Comparison of ENCODE assay signal across 16 mouse cellular contexts in genomic region chr13:108229634-108230330, GRCm38 (mm10). TPM values are rescaled to one million over a fixed set of nuclear protein-coding genes. Genes with fewer than 3 reads are reported as not detected.
DNase-seq lines count a peak whose midpoint lies in the region; ATAC-seq and TF ChIP-seq lines count a peak whose summit lies in the region.
"Had no signal": no experiment of that assay in that cellular context is flagged by ENCODE, and none has a peak within 500 bp of the region (broad histone marks: within the 10 kb centered on the region; RNA-seq: fewer than 3 reads in every experiment).

No protein-coding gene starts in this region.

- peak; percentile 60 for DNase-seq in lung, embryonic 14.5 days
- DNase-seq in lung, adult 2 months, result no peak
- DNase-seq in kidney, postnatal 10 days, result peak; percentile 61
- peak; percentile 16 for DNase-seq in lung, postnatal 10 days
- no peak for DNase-seq in embryo, embryonic 10.5 days (ENCODE audit: low spot score)
- DNase-seq in embryo, embryonic 11 days, result no peak
- DNase-seq in adrenal gland, adult 8-10 months, result no peak
- no peak for DNase-seq in right cerebral cortex, postnatal 14 days
- DNase-seq: B cell, adult 2 months; cerebellum, postnatal 36 days; layer of hippocampus, postnatal 36 days; left cerebral cortex, postnatal 4 days had no signal

- H3K9me3 ChIP-seq in lung, embryonic 14.5 days (ENCODE audit: low read depth, low read length), result no peaks in the 10 kb centered on the region
- H3K9me3 ChIP-seq: embryonic facial prominence, embryonic 13.5 days; heart, embryonic 13.5 days; liver, embryonic 15.5 days; midbrain, embryonic 10.5 days had no signal

- H3K9ac ChIP-seq in lung, embryonic 14.5 days, result no peak overlapping the region
- H3K9ac ChIP-seq: embryonic facial prominence, embryonic 13.5 days; heart, embryonic 13.5 days; liver, embryonic 15.5 days had no signal

- H3K27ac ChIP-seq in lung, embryonic 14.5 days (ENCODE audit: low read depth), result no peak overlapping the region
- H3K27ac ChIP-seq: embryonic facial prominence, embryonic 13.5 days; heart, embryonic 13.5 days; liver, embryonic 15.5 days; midbrain, embryonic 10.5 days had no signal

- H3K4me2 ChIP-seq in lung, embryonic 14.5 days, result no peak overlapping the region
- H3K4me2 ChIP-seq: embryonic facial prominence, embryonic 13.5 days; heart, embryonic 13.5 days; liver, embryonic 15.5 days had no signal

- no peak for TF ChIP-seq POLR2A in lung, adult 2 months (IDR thresholded peaks at IDR 0.05; ENCODE audit: borderline replicate concordance, extremely low read depth, low read depth, low read length)

- no peaks in the 10 kb centered on the region for H3K36me3 ChIP-seq in lung, embryonic 14.5 days (ENCODE audit: insufficient read depth)
- H3K36me3 ChIP-seq: embryonic facial prominence, embryonic 13.5 days; heart, embryonic 13.5 days; liver, embryonic 15.5 days; midbrain, embryonic 10.5 days had no signal

- no peaks in the 10 kb centered on the region for H3K27me3 ChIP-seq in lung, embryonic 14.5 days (ENCODE audit: insufficient read depth, low read length)
- H3K27me3 ChIP-seq: embryonic facial prominence, embryonic 13.5 days; liver, embryonic 15.5 days had no signal

- WGBS in lung, embryonic 14.5 days, result 74% methylated on average over 6 of the region's 6 CpGs
- WGBS in lung, adult 2 months, result 70% methylated on average over 6 of the region's 6 CpGs

- no peak overlapping the region for H3K4me3 ChIP-seq in lung, embryonic 14.5 days (ENCODE audit: low read depth, low read length)
- H3K4me3 ChIP-seq in lung, adult 2 months (replicated peaks; ENCODE audit: extremely low read depth, low read depth, low read length), result no peak overlapping the region
- H3K4me3 ChIP-seq: embryonic facial prominence, embryonic 13.5 days; heart, embryonic 13.5 days; liver, embryonic 15.5 days; midbrain, embryonic 10.5 days had no signal

- no peak for TF ChIP-seq CTCF in lung, embryonic 14.5 days (IDR thresholded peaks at IDR 0.05; ENCODE audit: low read depth)
- TF ChIP-seq CTCF in lung, adult 2 months (IDR thresholded peaks at IDR 0.05; ENCODE audit: insufficient read depth, low read length), result no peak

- H3K4me1 ChIP-seq in lung, embryonic 14.5 days (ENCODE audit: insufficient read depth), result no peaks in the 10 kb centered on the region
- H3K4me1 ChIP-seq in lung, adult 2 months (ENCODE audit: control insufficient read depth, insufficient read depth, low read length), result no peaks in the 10 kb centered on the region
- H3K4me1 ChIP-seq: embryonic facial prominence, embryonic 13.5 days; heart, embryonic 13.5 days; liver, embryonic 15.5 days; midbrain, embryonic 10.5 days had no signal

- peak; percentile 31; the same call in 1 of the 2 replicates for ATAC-seq in lung, embryonic 14.5 days (ENCODE audit: insufficient read depth)

RNA-seq across cellular contexts. Expression of gene Elovl7, which starts 15.6 kb away (rescaled TPM):
- 9.7 and 9.9 TPM in 2 replicates for polyA plus RNA-seq in lung, embryonic 14.5 days (2014; fragmentation: Nextera tagmentation; extraction: Ambion mirVana)
- 1.1 and 4.8 TPM in 2 replicates for polyA plus RNA-seq in lung, adult 2 months (2012; rRNA removed)
- 1 to 10 TPM; 2.7 to 3.8 (median 3.2) TPM for total RNA-seq in adrenal gland, adult 8-10 months (2022)

Comparison
In these comparisons a context has a peak if more than half of its experiments do, and no peak if none do; other contexts are left out.
1. DNase-seq: peak in lung, embryonic 14.5 days (single experiment), kidney, postnatal 10 days (single experiment) and lung, postnatal 10 days (single experiment); none in lung, adult 2 months (single experiment), embryo, embryonic 10.5 days (single experiment), embryo, embryonic 11 days (single experiment), adrenal gland, adult 8-10 months (single experiment) and right cerebral cortex, postnatal 14 days (single experiment).